Mouse (Mus musculus) intestine, embryonic 16.5 days (tissue): ENCODE data around the gene Carmil1. TPM values are rescaled to one million over a fixed set of nuclear protein-coding genes. Genes with fewer than 3 reads are reported as not detected.

Source experiments
- ATAC-seq: fragments of 200-750 bp; cut with Nextera tagmentation; 2 replicates; pipeline ENCODE4 v1.8.0; 2017; ENCODE audit warnings: moderate TSS enrichment, moderate library complexity
- H3K27ac ChIP-seq: fragments of 300-500 bp; sonication (generic); 2 replicates; pipeline ENCODE4 v1.5.1; 2014; ENCODE audit warnings: mild to moderate bottlenecking, low read length
- H3K27me3 ChIP-seq: fragments of 300-500 bp; sonication (generic); replicated peaks from 2 replicates; pipeline ENCODE4 v1.6.1; 2014; ENCODE audit warnings: low read length, control low read depth, mixed read lengths; ENCODE audit not compliant: control insufficient read depth, insufficient read depth
- H3K36me3 ChIP-seq: fragments of 300-500 bp; sonication (generic); 2 replicates; pipeline ENCODE4 v1.6.1; 2014; ENCODE audit warnings: low read length, control low read depth; ENCODE audit not compliant: control insufficient read depth, insufficient read depth
- H3K4me1 ChIP-seq: fragments of 300-500 bp; sonication (generic); 2 replicates; pipeline ENCODE4 v1.6.1; 2014; ENCODE audit warnings: low read length, control low read depth, mixed read lengths; ENCODE audit not compliant: control insufficient read depth, insufficient read depth
- H3K4me2 ChIP-seq: fragments of 300-500 bp; sonication (generic); 2 replicates; pipeline ENCODE4 v1.6.1; 2014; ENCODE audit warnings: low read depth, low read length, control low read depth
- H3K4me3 ChIP-seq: fragments of 300-500 bp; sonication (generic); 2 replicates; pipeline ENCODE4 v1.5.1; 2014; ENCODE audit warnings: mild to moderate bottlenecking, low read length
- H3K9ac ChIP-seq: fragments of 300-500 bp; sonication (generic); 2 replicates; pipeline ENCODE4 v1.6.1; 2014; ENCODE audit warnings: low read depth, low read length
- H3K9me3 ChIP-seq: fragments of 300-500 bp; sonication (generic); 2 replicates; pipeline ENCODE4 v1.6.1; 2016; ENCODE audit warnings: low read length, control low read depth; ENCODE audit not compliant: control insufficient read depth
- WGBS: fragments of 180-500 bp; shearing (Covaris S2); extraction: QIAGEN DNeasy Blood & Tissue Kit; methylation state at CpG from one replicate; pipeline ENCODE4 v1.1.7; 2014; 5-methylcytosine and 5-hydroxymethylcytosine counted together
- polyA plus RNA-seq: library from polyadenylated mRNA; unstranded; fragments of >200 nt; fragmentation: Nextera tagmentation; extraction: Ambion mirVana; gene quantifications from 2 replicates; pipeline ENCODE4 v1.2.1, GENCODE M21; 2015

Carmil1 gene
- polyA plus RNA-seq, 1 experiment from 2014 or later: 33.1 TPM

DNA sequence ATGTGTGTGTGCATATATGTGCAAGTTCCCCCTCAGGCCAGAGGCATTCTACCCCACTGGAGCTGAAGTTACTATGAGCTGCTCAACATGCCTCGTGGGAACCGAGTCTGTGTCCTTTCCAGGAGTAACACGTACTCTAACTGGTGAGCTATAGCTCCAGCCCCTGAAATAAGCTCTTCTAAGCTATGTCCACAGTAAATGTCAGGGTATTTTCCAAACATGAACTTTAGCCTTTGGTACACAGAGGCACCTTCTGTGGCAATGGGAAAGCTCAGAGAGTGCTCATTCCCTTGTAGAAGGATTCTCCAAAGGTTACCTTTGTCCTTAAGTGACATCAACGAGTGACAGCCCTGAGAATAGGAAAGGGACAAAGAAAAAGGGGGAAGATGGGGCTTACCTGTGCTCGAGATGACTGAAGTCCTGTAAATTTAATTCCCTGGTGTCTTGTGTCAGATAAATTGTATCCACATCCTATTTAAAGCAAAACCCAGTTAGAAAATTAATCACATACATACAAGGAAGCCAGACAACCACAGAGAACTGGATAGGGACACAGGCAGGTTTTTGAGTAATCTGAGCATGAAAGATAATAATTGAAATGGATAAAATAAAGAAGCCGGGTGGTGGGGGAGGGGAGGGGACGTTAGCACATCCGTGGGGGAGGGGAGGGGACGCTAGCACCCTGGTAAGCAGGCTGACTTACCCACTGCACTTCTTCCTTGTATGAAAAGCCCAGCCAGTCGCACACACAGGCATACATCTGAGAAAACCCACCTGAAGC is 126.1 kb downstream of the Carmil1 start:
- Histone ChIP-seq H3K36me3 (no peaks in the 10 kb centered on the region), H3K9ac (no peak overlapping the region), H3K4me2 (no peak overlapping the region), H3K4me3 (no peak overlapping the region), H3K27ac (no peak overlapping the region), H3K4me1 (no peaks in the 10 kb centered on the region), H3K27me3 (no peaks in the 10 kb centered on the region), H3K9me3 (no peaks in the 10 kb centered on the region)
- 44% methylated on average over 10 of the region's 10 CpGs for WGBS
- ATAC-seq: no peak

DNA sequence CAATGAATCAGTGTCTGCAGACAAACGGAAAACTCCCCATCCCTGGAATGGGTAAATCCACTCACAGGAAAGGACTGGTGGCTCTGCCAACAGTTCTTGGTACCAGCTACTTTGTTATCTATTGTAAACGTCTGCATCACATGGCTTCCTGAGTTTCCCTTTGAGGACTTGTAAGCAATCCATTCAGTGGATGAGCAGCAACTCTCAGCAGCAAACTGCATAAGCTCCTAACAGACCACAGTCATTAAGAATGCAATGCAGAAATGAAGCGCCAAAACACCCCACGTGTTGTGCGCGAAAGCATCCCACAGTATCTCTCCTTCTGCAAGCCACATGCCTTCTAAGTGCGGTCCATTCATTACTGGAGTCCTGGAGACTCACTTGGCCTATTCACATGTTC is 128.0 kb downstream of the Carmil1 start:
- WGBS: 73% methylated on average over 7 of the region's 7 CpGs
- Histone ChIP-seq H3K27ac (no peak overlapping the region), H3K36me3 (no peaks in the 10 kb centered on the region), H3K9ac (no peak overlapping the region), H3K9me3 (no peaks in the 10 kb centered on the region), H3K4me2 (no peak overlapping the region), H3K4me3 (no peak overlapping the region), H3K27me3 (no peaks in the 10 kb centered on the region), H3K4me1 (no peaks in the 10 kb centered on the region)
- no peak for ATAC-seq

DNA sequence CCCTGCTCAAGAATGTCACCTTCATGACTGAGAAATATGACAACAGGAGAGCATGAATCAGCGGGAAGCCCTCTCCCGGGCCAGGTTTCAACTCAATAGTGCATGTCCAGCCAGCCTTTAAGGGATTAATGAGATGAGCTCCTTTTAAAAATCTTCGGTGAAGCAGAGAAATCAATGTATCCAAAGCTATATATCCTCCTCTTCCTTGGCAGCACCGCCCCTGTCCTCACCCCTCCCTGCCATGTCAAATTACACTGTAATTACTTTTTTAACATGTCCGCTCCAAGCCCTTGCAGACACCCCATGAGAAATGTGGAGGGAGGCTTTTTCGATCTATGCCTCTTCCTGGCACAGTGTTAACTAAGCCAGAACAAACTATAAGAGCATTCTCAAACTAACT is 129.3 kb downstream of the Carmil1 start:
- 80% methylated on average over 6 of the region's 6 CpGs for WGBS
- H3K27ac ChIP-seq: no peak overlapping the region
- no peaks in the 10 kb centered on the region for H3K36me3 ChIP-seq
- no peak overlapping the region for H3K4me3 ChIP-seq
- no peak for ATAC-seq
- no peaks in the 10 kb centered on the region for H3K4me1 ChIP-seq
- no peaks in the 10 kb centered on the region for H3K27me3 ChIP-seq
- no peak overlapping the region for H3K4me2 ChIP-seq
- no peak overlapping the region for H3K9ac ChIP-seq
- no peaks in the 10 kb centered on the region for H3K9me3 ChIP-seq

DNA sequence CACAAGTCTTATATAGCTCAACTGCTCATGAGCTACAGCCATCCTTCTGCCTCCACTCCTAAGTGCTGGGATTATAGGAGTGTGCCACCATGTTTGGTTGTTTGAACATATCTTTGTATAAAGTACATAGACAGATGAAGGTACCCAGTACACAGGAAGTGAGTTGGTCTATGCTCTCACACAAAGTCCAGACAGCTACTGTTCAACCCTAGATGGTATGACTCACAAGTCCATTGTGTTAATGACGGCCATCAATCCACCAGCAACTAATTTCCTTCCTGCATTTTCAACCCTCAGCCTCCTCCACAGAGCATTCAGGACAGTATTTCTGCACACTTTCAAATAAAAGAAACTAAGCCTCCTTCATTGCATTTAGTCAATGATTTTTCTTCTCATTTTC is 132.0 kb downstream of the Carmil1 start:
- Histone ChIP-seq H3K36me3 (no peaks in the 10 kb centered on the region), H3K27ac (no peak overlapping the region), H3K4me1 (no peaks in the 10 kb centered on the region), H3K9me3 (no peaks in the 10 kb centered on the region), H3K4me3 (no peak overlapping the region), H3K27me3 (no peaks in the 10 kb centered on the region), H3K9ac (no peak overlapping the region), H3K4me2 (no peak overlapping the region)
- WGBS: 72% methylated on average over 1 of the region's 1 CpGs
- ATAC-seq: no peak; the same call in 1 of the 2 replicates

DNA sequence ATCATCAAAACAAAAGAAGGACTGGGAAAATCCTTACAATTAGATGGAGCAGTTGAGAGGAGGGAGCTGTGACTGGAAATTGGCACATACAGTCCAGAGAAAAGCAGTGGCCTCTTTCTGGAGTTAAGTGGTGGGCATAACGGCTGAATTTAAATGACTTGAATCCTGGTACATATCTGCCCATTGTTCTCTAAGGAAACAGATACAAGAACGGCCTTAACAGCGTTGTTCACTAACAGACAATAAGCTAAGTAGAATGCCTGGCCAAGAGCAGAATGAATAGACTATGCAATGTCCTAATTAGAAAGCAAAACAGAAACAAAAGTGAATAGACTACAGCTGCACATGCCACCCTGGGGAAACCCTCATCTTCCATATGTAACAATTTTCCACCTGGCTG is 133.6 kb downstream of the Carmil1 start:
- ATAC-seq: no peak
- Histone ChIP-seq H3K27me3 (no peaks in the 10 kb centered on the region), H3K4me1 (no peaks in the 10 kb centered on the region), H3K9me3 (no peaks in the 10 kb centered on the region), H3K4me2 (no peak overlapping the region), H3K4me3 (no peak overlapping the region), H3K9ac (no peak overlapping the region), H3K27ac (no peak overlapping the region), H3K36me3 (no peaks in the 10 kb centered on the region)
- WGBS: 84% methylated on average over 3 of the region's 3 CpGs

DNA sequence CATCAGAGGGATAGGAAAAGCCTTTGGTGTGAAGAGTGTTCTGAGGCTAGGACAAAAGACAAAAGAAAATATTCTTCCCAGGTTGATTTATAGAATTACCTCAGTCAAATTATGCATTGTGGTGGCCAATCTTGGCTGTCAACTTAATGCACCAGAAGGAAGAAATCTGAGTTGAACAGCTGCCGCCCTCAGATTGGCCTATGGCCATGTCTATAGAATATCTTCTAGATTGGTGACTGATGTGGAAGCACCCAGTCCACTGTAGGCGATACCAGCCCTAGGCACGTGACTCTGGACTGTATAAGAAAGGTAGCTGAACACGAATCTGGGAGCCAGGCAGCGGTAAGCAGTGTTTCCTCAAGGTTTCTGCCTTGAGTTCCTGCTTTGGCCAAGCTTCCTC is 134.1 kb downstream of the Carmil1 start:
- Histone ChIP-seq H3K4me3 (no peak overlapping the region), H3K9ac (no peak overlapping the region), H3K4me1 (no peaks in the 10 kb centered on the region), H3K4me2 (no peak overlapping the region), H3K9me3 (no peaks in the 10 kb centered on the region), H3K27ac (no peak overlapping the region), H3K27me3 (no peaks in the 10 kb centered on the region), H3K36me3 (no peaks in the 10 kb centered on the region)
- 91% methylated on average over 5 of the region's 5 CpGs for WGBS
- no peak for ATAC-seq

DNA sequence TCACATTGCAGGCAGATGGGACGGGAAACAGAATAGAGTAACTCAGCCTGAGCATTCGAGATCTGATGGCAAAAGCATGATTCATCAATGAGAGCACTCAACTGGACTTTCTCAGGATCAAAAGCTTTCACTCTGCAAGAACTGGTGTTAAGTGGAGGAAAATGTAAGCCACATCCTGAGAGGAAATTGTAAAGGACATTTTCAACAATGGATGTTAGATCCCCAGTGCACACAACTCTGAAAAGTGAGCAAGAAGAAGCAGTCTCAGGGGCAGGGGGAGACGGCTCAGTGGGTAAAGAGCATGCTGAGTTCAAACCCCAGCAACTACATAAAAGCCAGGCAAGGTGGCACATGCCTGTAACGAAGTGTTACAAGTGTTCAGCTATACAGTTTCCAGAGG is 135.7 kb downstream of the Carmil1 start:
- ATAC-seq: no peak
- no peaks in the 10 kb centered on the region for H3K27me3 ChIP-seq
- no peaks in the 10 kb centered on the region for H3K4me1 ChIP-seq
- H3K27ac ChIP-seq: no peak overlapping the region
- H3K9ac ChIP-seq: no peak overlapping the region
- 68% methylated on average over 4 of the region's 4 CpGs for WGBS
- H3K4me3 ChIP-seq: no peak overlapping the region
- no peaks in the 10 kb centered on the region for H3K36me3 ChIP-seq
- H3K4me2 ChIP-seq: no peak overlapping the region
- no peaks in the 10 kb centered on the region for H3K9me3 ChIP-seq

DNA sequence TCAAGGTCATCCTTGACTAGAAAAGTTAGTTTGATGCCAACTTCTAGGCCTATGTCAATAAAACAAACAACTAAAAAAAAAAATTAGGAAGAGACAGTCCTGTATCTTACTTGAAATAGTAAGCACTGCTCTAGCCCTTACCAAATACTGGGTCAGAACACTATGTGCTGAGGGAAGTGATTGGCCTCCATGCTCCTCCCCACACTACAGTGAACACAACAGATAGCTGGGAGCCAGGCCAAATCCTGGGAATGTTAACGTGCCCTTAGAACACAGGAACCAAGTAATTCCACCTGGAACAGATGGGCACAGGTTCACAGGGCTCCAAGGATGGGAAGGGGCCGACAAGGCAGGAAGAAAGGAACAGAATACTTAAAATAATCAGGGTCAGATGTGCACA is 136.5 kb downstream of the Carmil1 start:
- Histone ChIP-seq H3K27ac (no peak overlapping the region), H3K9me3 (no peaks in the 10 kb centered on the region), H3K4me2 (no peak overlapping the region), H3K4me1 (no peaks in the 10 kb centered on the region), H3K36me3 (no peaks in the 10 kb centered on the region), H3K27me3 (no peaks in the 10 kb centered on the region), H3K4me3 (no peak overlapping the region), H3K9ac (no peak overlapping the region)
- no peak for ATAC-seq
- 59% methylated on average over 2 of the region's 2 CpGs for WGBS

DNA sequence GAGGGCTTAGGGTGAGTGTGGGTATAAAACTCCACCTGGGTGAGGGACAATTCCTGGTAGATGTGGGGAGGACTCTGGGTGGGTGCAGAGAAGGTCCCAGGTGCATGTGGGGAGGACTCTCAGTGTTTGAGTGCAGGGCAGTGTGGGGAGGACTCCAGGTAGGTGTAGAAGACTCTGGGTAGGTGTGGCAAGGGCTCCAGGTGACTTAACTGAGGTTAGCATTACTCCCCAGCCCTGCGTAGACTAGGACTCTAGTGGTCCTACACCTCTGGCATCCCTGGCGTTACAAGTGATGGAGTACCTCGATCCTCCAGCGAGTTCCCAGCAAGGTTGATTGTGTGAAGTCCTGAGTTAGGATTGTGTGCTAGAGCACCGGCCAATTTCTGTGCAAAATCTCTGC is 143.8 kb downstream of the Carmil1 start:
- Histone ChIP-seq H3K9me3 (no peaks in the 10 kb centered on the region), H3K27me3 (no peaks in the 10 kb centered on the region), H3K4me2 (no peak overlapping the region), H3K4me3 (no peak overlapping the region), H3K27ac (no peak overlapping the region), H3K9ac (no peak overlapping the region), H3K4me1 (peaks cover 5% of the 10 kb centered on the region; the same call in 1 of the 2 replicates), H3K36me3 (no peaks in the 10 kb centered on the region)
- 92% methylated on average over 5 of the region's 5 CpGs for WGBS
- ATAC-seq: no peak
